Mouse (Mus musculus): Measurements from ENCODE around the gene Kbtbd13. TPM values are rescaled to one million over a fixed set of nuclear protein-coding genes. Genes with fewer than 3 reads are reported as not detected.
"Not testable (repeated sequence)": the region's sequence is repeated elsewhere in the genome, so short reads cannot be mapped to it uniquely, and the experiment has no call there.

Kbtbd13 gene
- total RNA-seq, 2 experiments from 2014 or later = 0.17 to 0.40 TPM

DNA sequence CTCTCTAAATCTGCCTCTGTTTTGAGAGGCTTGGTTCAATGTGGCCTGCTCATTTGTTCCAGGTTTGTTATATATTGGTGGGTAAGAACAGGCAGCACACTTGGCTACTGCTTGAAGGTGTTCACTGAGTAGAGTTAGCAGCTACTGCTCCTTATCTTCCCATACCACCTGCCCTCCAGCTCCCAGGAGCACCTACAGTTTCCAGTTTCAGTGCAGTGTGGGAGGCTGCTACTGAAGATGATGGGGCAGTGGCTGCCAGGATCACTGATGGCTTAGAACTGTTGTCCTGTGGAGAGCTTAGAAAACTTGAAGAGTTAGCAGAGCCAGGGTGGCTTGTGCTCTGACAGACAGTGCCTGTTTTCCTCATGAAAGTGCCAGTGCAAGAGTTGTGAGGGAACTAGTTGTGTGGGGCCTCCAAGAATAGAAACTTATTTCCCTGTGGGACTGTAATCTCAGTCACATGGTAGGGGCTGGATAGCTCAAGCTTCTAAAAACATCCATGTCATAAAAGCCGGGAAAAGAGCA lies 32.4 kb downstream of the Kbtbd13 start:
- DNase-seq (ENCODE audit: extremely low spot score in 1 of 2, low spot score in 1 of 2) = no peak

DNA sequence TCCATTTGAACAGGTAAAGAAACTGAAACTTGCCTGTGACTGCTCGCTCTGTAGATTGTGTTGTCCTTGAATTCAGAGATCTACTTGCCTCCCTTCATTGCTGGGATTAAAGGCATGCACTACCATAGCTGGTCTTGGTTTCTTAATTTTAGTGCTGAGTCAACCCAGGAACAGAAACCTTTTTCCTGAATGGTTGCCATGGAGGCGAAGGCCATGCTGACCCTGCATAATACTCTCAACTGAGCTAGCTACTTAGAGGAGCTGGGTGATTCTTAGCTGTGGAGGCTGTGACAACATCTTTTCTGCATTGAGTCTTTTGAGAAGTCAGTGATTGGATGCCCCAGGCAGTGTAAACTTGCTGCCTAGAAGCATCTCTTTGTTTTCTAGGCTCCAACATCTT lies 34.5 kb downstream of the Kbtbd13 start:
- no peak for DNase-seq (ENCODE audit: extremely low spot score in 1 of 2, low spot score in 1 of 2)

DNA sequence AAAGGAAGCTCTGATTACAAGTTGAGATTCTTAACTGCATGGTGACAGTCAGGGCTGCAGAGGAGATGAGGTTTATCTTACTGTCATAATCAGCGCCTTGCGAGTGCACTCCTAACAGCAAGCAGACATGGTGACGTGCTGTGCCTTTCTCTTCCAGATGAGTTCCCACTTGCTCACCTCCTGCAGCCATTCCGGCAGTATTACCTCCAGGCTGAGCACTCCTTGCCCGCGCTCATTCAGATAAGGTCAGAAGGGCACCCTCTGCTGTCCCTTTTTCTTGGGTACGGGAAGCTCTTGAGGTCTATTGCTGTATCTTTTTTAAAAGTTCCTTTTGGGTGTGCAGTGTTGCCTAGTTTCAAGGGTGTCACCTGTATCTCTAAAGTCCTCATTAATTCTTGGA lies 34.9 kb downstream of the Kbtbd13 start:
- no peak for DNase-seq (ENCODE audit: extremely low spot score in 1 of 2, low spot score in 1 of 2)

DNA sequence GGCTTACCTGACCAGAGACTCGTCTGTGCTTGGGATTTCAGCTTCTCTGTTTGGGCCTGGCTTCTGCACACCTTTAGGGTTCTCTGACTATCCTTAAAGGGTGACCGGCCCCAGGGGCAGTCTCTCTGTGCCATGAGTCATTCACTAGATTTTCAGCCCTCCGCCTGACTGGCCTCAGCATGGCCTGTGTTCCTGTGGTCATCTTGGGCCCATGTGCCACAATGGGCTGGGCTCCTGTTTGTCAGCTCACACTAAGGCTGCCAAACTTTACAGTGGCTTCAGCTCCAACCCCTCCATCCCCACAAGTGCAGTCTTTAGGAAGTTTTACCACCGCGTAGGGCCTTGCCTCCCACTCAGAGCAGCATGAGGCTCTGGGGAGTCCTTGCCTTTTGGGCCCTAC lies 38.2 kb downstream of the Kbtbd13 start:
- no peak for DNase-seq (ENCODE audit: extremely low spot score in 1 of 2, low spot score in 1 of 2)

DNA sequence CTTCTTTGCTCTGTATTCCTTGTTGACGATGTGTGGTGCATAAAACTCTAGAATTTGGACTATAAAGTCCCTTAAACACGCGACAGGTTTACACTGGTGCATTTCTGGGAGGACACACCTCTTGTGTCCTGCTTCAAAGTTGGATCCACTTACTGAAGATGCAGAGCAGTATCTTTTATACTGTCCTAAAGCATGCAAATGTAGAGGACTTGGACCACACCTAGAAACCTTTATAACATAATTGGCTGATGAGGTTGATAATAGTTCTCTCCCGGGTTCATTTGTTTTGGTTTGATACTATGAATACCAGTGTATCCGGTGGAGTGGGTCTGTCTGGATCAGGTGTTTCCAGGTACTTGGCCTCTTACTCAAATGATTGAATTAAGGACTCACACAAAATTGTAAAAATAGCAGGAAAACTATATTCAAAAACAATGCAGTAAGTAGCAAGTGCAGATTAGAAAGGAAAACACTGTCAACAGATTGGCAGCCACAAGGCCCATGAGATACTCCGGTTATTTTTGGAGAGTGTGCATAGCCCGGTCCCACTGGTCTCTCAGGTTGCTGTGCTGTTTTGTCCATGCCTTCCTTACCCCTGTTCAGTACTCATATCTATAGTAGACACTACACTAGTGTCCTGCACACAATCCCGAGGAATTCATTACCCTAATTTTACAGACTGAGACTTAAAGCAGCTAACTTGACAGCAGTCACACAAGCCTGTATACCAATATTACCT lies 44.2 kb downstream of the Kbtbd13 start:
- DNase-seq (ENCODE audit: extremely low spot score in 1 of 2, low spot score in 1 of 2) = no peak

DNA sequence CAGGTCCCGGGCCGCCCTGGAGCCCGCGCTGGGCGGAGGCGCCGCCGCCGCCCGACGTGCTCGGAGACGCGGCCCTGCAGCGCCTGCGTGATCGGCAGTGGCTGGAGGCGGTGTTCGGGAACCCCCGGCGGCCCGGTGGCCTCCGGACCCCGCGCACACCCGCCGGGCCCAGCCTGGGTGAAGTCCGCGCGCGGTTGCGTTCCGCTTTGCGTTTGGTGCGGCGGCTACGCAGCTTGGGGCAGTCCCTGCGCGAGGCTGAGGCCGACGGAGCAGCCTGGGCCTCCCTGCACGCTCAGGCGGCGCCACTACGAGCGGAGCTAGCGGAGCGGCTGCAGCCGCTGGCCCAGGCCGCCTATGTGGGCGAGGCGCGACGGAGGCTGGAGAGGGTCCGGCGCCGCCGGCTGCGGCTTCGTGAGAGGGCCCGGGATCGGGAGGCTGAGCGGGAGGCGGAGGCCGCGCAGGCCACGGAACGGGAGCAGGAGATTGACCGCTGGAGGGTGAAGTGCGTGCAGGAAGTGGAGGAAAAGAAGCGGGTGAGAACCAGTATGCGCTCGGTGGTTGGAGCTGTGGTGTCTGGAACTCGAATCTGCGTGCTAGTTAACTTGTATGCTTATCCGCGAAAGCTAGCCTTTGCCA lies 44.9 kb downstream of the Kbtbd13 start:
- DNase-seq (ENCODE audit: extremely low spot score in 1 of 2, low spot score in 1 of 2) = peak; percentile 18 to 37

DNA sequence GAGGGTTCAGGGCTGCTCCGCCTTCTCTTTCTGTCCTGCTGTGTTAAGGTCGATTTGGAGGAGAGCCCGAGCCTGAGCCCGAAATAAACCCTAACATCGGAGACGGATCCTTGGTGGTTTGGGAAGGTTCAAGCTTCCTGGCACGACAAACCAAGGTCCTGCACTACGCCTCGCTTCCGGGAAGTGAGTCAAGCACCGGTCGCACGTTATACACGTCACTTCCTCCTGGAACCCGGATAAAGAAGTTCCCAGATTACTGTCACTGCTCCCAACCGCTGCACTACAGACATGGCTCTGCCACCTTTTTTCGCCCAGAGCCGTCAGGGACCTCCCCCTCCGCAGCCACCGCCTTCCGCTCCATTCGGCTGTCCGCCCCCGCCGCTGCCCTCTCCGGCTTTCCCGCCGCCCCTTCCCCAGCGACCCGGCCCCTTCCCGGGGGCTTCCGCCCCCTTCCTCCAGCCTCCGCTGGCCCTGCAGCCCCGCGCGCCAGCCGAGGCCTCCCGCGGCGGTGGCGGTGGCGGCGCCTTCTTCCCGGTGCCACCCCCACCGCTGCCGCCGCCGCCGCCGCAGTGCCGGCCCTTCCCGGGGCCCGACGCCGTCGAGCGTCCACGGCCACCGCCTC lies 45.5 kb downstream of the Kbtbd13 start, which contains the start of gene Pdcd7:
TSS of gene Pdcd7 (plus strand) at position 251 of the 622 bp plus-strand sequence.
- peak; percentile 92 to 97 for DNase-seq (ENCODE audit: extremely low spot score in 1 of 2, low spot score in 1 of 2)

DNA sequence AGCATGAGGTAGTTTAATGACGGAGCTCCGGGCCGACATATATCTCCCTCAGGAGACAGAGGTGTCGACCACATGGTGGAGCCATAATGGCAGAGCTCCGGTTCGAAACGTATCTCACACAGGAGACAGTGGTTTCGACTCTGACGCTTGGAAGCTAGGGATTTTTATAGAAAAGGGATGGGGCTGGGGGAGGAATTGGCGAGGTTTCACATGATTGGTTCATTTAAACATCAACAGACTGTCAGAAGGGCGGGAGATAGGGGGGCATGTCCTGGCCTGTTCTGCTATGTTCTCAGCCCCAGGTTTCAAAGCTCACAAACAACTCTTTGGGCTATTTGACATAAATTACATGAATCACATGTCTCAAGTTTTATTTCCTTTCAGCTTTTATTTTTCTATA lies 46.0 kb downstream of the Kbtbd13 start:
- DNase-seq (ENCODE audit: extremely low spot score in 1 of 2, low spot score in 1 of 2) = not testable (repeated sequence)

DNA sequence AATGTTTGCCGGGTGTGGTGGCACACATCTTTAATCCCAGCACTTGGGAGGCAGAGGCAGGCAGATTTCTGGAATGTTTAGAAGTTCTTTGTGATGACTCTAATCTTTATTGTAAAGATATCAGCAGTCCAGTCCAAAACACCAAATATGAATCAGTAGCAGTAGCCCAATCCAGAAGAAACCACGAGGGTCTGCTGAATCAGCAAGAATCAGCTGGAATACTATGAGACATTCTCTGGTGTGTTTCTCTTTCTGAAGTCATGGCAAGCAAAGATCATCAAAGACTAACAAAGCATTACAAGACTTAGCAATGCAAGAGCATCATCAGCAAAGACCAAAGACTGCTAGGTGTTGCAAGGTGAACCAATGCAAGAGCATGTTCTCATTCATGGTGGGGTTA lies 51.0 kb downstream of the Kbtbd13 start:
- no peak for DNase-seq (ENCODE audit: extremely low spot score in 1 of 2, low spot score in 1 of 2)

DNA sequence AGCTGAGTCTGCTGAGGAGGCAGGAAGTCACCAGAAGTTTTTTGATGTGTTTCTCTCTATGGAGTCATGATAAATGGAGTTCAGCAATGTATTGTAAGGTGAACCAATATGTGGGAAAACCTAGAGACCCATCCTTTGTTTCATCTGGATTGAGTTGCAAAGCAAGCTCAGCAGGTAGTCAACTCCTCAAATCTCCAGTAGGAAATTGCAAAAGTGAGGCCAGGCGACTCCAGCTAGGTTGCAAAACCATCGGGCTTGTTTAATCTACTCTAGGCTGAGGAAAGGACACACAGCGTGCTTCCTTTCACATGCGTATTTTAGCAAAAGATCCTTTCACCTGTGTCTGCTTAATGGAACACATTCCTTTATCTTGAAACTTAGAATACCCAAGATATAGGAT lies 52.3 kb downstream of the Kbtbd13 start:
- DNase-seq (ENCODE audit: extremely low spot score in 1 of 2, low spot score in 1 of 2) = no peak

Other genes starting within 250 kb of the Kbtbd13 start
- 1 to 10 TPM; 3.7 to 4.6 TPM for gene Parp16, start 196.3 kb downstream of the Kbtbd13 start, total RNA-seq (2021)
- gene Cilp, start 126.5 kb downstream of the Kbtbd13 start, total RNA-seq (2021) = not detected
- gene Clpx, start 97.4 kb downstream of the Kbtbd13 start, total RNA-seq (2021) = 10 to 100 TPM; 32.8 to 33.3 TPM
- gene Pdcd7, start 45.5 kb downstream of the Kbtbd13 start, total RNA-seq (2021) = 10 to 100 TPM; 25.0 to 25.7 TPM
- 1 to 10 TPM; 2.0 to 2.5 TPM for gene Ubap1l, start 30.6 kb downstream of the Kbtbd13 start, total RNA-seq (2021)
- 1 to 10 TPM; 3.0 to 4.3 TPM for gene Rasl12, start 6.9 kb upstream of the Kbtbd13 start, total RNA-seq (2021)
- gene Slc51b, start 31.3 kb upstream of the Kbtbd13 start, total RNA-seq (2021) = not detected
- gene Mtfmt, start 44.1 kb upstream of the Kbtbd13 start, total RNA-seq (2021) = 10 to 100 TPM; 15.5 to 20.3 TPM
- 10 to 100 TPM; 29.6 to 39.8 TPM for gene Spg21, start 69.3 kb upstream of the Kbtbd13 start, total RNA-seq (2021)
- 1 to 10 TPM; 3.3 to 3.8 TPM for gene Ankdd1a, start 128.5 kb upstream of the Kbtbd13 start, total RNA-seq (2021)
- 10 to 100 TPM; 11.3 to 13.7 TPM for gene Plekho2, start 188.4 kb upstream of the Kbtbd13 start, total RNA-seq (2021)
- under 1 TPM; 0.07 to 0.19 TPM for gene Pif1, start 195.5 kb upstream of the Kbtbd13 start, total RNA-seq (2021)
- 1 to 10 TPM; 2.8 to 2.9 TPM for gene Rbpms2, start 238.0 kb upstream of the Kbtbd13 start, total RNA-seq (2021)

All from layer of hippocampus, postnatal 25 days (tissue).